Mouse (Mus musculus) midbrain, embryonic 14.5 days (tissue): ENCODE data around the gene Pde3a. TPM values are rescaled to one million over a fixed set of nuclear protein-coding genes. Genes with fewer than 3 reads are reported as not detected.

ENCODE experiments used
- ATAC-seq: fragments of 200-750 bp; cut with Nextera tagmentation; 2 replicates; pipeline ENCODE4 v1.8.0; 2017; ENCODE audit warnings: moderate number of reproducible peaks, moderate library complexity; ENCODE audit not compliant: low FRiP score, low TSS enrichment
- DNase-seq: peaks from one replicate; pipeline ENCODE4 v3.0.0-alpha.2; 2015
- H3K27ac ChIP-seq: fragments of 300-500 bp; sonication (generic); replicated peaks from 2 replicates; pipeline ENCODE4 v1.5.1; 2014; ENCODE audit warnings: mild to moderate bottlenecking, low read depth, low read length, moderate library complexity
- H3K27me3 ChIP-seq: fragments of 300-500 bp; sonication (generic); 2 replicates; pipeline ENCODE4 v1.6.1; 2014; ENCODE audit warnings: low read length, control low read depth, mixed read lengths; ENCODE audit not compliant: control insufficient read depth, insufficient read depth
- H3K36me3 ChIP-seq: fragments of 300-500 bp; sonication (generic); 2 replicates; pipeline ENCODE4 v1.6.1; 2014; ENCODE audit warnings: low read length, control low read depth; ENCODE audit not compliant: control insufficient read depth, insufficient read depth
- H3K4me1 ChIP-seq: fragments of 300-500 bp; sonication (generic); 2 replicates; pipeline ENCODE4 v1.6.1; 2014; ENCODE audit warnings: mild to moderate bottlenecking, antibody characterized with exemption, low read length, control low read depth; ENCODE audit not compliant: control insufficient read depth, insufficient read depth
- H3K4me2 ChIP-seq: fragments of 300-500 bp; sonication (generic); 2 replicates; pipeline ENCODE4 v1.6.1; 2014; ENCODE audit warnings: mild to moderate bottlenecking, low read length, moderate library complexity
- H3K4me3 ChIP-seq: fragments of 300-500 bp; sonication (generic); replicated peaks from 2 replicates; pipeline ENCODE4 v1.5.1; 2014; ENCODE audit warnings: low read depth, low read length
- H3K9ac ChIP-seq: fragments of 300-500 bp; sonication (generic); replicated peaks from 2 replicates; pipeline ENCODE4 v1.6.1; 2014; ENCODE audit warnings: mild to moderate bottlenecking, low read length, moderate library complexity
- H3K9me3 ChIP-seq: fragments of 300-500 bp; sonication (generic); 2 replicates; pipeline ENCODE4 v1.6.1; 2016; ENCODE audit warnings: low read length, control low read depth, mixed read lengths; ENCODE audit not compliant: control insufficient read depth
- WGBS: fragments of 180-500 bp; shearing (Covaris S2); extraction: QIAGEN DNeasy Blood & Tissue Kit; methylation state at CpG from one replicate; pipeline ENCODE4 v1.1.7; 2014; 5-methylcytosine and 5-hydroxymethylcytosine counted together
- polyA plus RNA-seq: library from polyadenylated mRNA; unstranded; fragments of >200 nt; fragmentation: Nextera tagmentation; extraction: Ambion mirVana; gene quantifications from 2 replicates; pipeline ENCODE4 v1.2.1, GENCODE M21; 2014

Pde3a gene
- polyA plus RNA-seq, 1 experiment from 2014 or later, result 3.1 TPM

GRCm38 (mm10) chr6:141281685-141282084 is 32.6 kb downstream of the Pde3a start:
- ATAC-seq, result no peak
- no peaks in the 10 kb centered on the region for H3K36me3 ChIP-seq
- no peak for DNase-seq
- H3K4me2 ChIP-seq, result no peak overlapping the region
- no peaks in the 10 kb centered on the region for H3K27me3 ChIP-seq
- no peak overlapping the region for H3K9ac ChIP-seq
- H3K4me3 ChIP-seq, result no peak overlapping the region
- WGBS, result 85% methylated on average over 3 of the region's 3 CpGs
- H3K27ac ChIP-seq, result no peak overlapping the region
- no peaks in the 10 kb centered on the region for H3K9me3 ChIP-seq
- no peaks in the 10 kb centered on the region; the same call in 1 of the 2 replicates for H3K4me1 ChIP-seq

GRCm38 (mm10) chr6:141282796-141283195 is 33.7 kb downstream of the Pde3a start:
- Histone ChIP-seq H3K27me3 (no peaks in the 10 kb centered on the region), H3K4me2 (no peak overlapping the region), H3K27ac (no peak overlapping the region), H3K9me3 (no peaks in the 10 kb centered on the region), H3K36me3 (no peaks in the 10 kb centered on the region), H3K4me3 (no peak overlapping the region), H3K9ac (no peak overlapping the region), H3K4me1 (no peaks in the 10 kb centered on the region; the same call in 1 of the 2 replicates)
- WGBS, result 82% methylated on average over 7 of the region's 7 CpGs
- ATAC-seq (no peak), DNase-seq (no peak)

- no peak overlapping the region for H3K4me3 ChIP-seq
- H3K4me1 ChIP-seq, result no peaks in the 10 kb centered on the region
- H3K9me3 ChIP-seq, result no peaks in the 10 kb centered on the region
- DNase-seq (no peak), ATAC-seq (no peak)
- WGBS, result 96% methylated on average over 2 of the region's 2 CpGs
- H3K9ac ChIP-seq, result no peak overlapping the region
- no peaks in the 10 kb centered on the region for H3K36me3 ChIP-seq
- no peak overlapping the region for H3K4me2 ChIP-seq
- H3K27me3 ChIP-seq, result no peaks in the 10 kb centered on the region
- H3K27ac ChIP-seq, result no peak overlapping the region
Measured at GRCm38 (mm10) chr6:141291195-141291594, 42.1 kb downstream of the Pde3a start.

- WGBS, result 91% methylated on average over 10 of the region's 10 CpGs
- Histone ChIP-seq H3K4me1 (no peaks in the 10 kb centered on the region), H3K36me3 (no peaks in the 10 kb centered on the region), H3K9me3 (no peaks in the 10 kb centered on the region), H3K4me3 (no peak overlapping the region), H3K27ac (no peak overlapping the region), H3K27me3 (no peaks in the 10 kb centered on the region), H3K4me2 (no peak overlapping the region), H3K9ac (no peak overlapping the region)
- ATAC-seq, result no peak
- DNase-seq, result no peak
Measured at GRCm38 (mm10) chr6:141292826-141293459, 43.9 kb downstream of the Pde3a start.

- Histone ChIP-seq H3K4me2 (no peak overlapping the region), H3K9me3 (no peaks in the 10 kb centered on the region), H3K4me1 (no peaks in the 10 kb centered on the region), H3K4me3 (no peak overlapping the region), H3K9ac (no peak overlapping the region), H3K27ac (no peak overlapping the region), H3K36me3 (no peaks in the 10 kb centered on the region), H3K27me3 (no peaks in the 10 kb centered on the region)
- 46% methylated on average over 2 of the region's 2 CpGs for WGBS
- ATAC-seq (no peak), DNase-seq (no peak)
Measured at GRCm38 (mm10) chr6:141293460-141293853, 44.4 kb downstream of the Pde3a start.

- WGBS, result 90% methylated on average over 3 of the region's 3 CpGs
- DNase-seq (no peak), ATAC-seq (no peak)
- Histone ChIP-seq H3K27ac (no peak overlapping the region), H3K4me3 (no peak overlapping the region), H3K36me3 (no peaks in the 10 kb centered on the region), H3K9ac (no peak overlapping the region), H3K27me3 (no peaks in the 10 kb centered on the region), H3K4me2 (no peak overlapping the region), H3K4me1 (no peaks in the 10 kb centered on the region), H3K9me3 (no peaks in the 10 kb centered on the region)
Measured at GRCm38 (mm10) chr6:141295264-141295663, 46.2 kb downstream of the Pde3a start.

- Histone ChIP-seq H3K36me3 (no peaks in the 10 kb centered on the region), H3K27ac (no peak overlapping the region), H3K4me3 (no peak overlapping the region), H3K27me3 (no peaks in the 10 kb centered on the region), H3K4me1 (no peaks in the 10 kb centered on the region), H3K4me2 (no peak overlapping the region), H3K9ac (no peak overlapping the region), H3K9me3 (no peaks in the 10 kb centered on the region)
- DNase-seq, result no peak
- WGBS, result 92% methylated on average over 14 of the region's 14 CpGs
- ATAC-seq, result no peak
Measured at GRCm38 (mm10) chr6:141301750-141302748, 53.0 kb downstream of the Pde3a start.

- Histone ChIP-seq H3K27ac (no peak overlapping the region), H3K9me3 (no peaks in the 10 kb centered on the region), H3K4me2 (no peak overlapping the region), H3K36me3 (no peaks in the 10 kb centered on the region), H3K9ac (no peak overlapping the region), H3K4me1 (no peaks in the 10 kb centered on the region), H3K4me3 (no peak overlapping the region), H3K27me3 (no peaks in the 10 kb centered on the region)
- ATAC-seq (no peak), DNase-seq (no peak)
- 83% methylated on average over 4 of the region's 4 CpGs for WGBS
Measured at GRCm38 (mm10) chr6:141302842-141303241, 53.8 kb downstream of the Pde3a start.
